Mouse (Mus musculus): ENCODE data around the gene Tnfrsf11a. TPM values are rescaled to one million over a fixed set of nuclear protein-coding genes. Genes with fewer than 3 reads are reported as not detected.

The Tnfrsf11a gene
- polyA plus RNA-seq (2016; fragmentation: Nextera tagmentation; extraction: Ambion mirVana): 0.40 and 0.49 TPM in 2 replicates

- 5% methylated on average over 77 of the region's 77 CpGs for WGBS
- Histone ChIP-seq H3K27me3 (replicated peaks; ENCODE audit: low read depth, poor library complexity, severe bottlenecking) (peaks cover 67% of the 10 kb centered on the region), H3K36me3 (replicated peaks) (no peaks in the 10 kb centered on the region), H3K9me3 (no peaks in the 10 kb centered on the region), H3K4me3 (peak within 1 kb of the TSS; percentile 69), H3K27ac (replicated peaks) (peak within 1 kb of the TSS; percentile 65), H3K4me1 (peaks cover 13% of the 10 kb centered on the region)
- DNase-seq (ENCODE audit: low spot score): peak; percentile 65
These were observed at the start of gene Tnfrsf11a for GRCm38 (mm10) chr1:105780457-105781364. Tnfrsf11a (plus strand) TSS chr1:105780718.

DNA sequence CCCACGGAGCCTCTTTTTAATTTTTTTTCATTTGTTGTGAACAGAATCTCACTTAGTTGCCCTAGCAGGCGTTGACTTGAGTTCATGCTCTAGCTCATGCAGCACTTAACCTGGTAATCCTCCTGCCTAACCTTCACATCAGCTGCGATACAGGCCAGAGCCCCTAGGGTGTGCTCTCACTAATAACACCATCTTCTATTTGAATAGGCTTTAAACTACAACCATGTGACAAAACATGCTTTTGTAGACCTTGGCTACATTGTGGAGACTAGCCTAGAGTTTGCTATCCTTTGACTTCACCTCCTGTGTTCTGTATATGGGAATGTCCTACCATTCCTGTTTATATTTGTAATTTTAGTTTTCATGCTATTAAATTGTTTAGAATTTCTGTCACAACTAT, 45.2 kb upstream of the Tnfrsf11a start:
- peaks cover 39% of the 10 kb centered on the region for H3K36me3 ChIP-seq (replicated peaks)
- no peak overlapping the region for H3K4me3 ChIP-seq
- no peaks in the 10 kb centered on the region for H3K27me3 ChIP-seq (replicated peaks; ENCODE audit: low read depth, poor library complexity, severe bottlenecking)
- WGBS: 74% methylated on average over 3 of the region's 3 CpGs
- no peaks in the 10 kb centered on the region for H3K4me1 ChIP-seq
- H3K27ac ChIP-seq (replicated peaks): no peak overlapping the region
- H3K9me3 ChIP-seq: no peaks in the 10 kb centered on the region
- DNase-seq (ENCODE audit: low spot score): no peak

DNA sequence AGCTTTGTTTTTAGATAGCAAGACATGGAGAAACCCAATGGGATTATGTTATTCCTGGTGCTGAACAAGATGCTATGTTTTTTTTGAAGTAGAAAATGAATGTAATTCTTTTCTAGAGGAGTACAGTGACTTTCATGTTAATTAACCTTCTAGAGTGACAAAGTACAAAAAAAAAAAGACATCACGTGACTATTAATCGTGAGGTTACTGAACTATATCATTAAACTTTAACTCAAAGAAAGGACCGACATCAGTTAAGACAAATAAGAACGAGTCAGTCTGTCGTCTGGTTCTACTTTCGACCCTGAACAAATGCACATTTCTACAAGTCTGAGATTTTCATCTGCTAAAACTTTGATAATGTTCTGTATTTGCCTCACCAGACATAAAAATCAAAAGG, 42.2 kb upstream of the Tnfrsf11a start:
- Histone ChIP-seq H3K27ac (replicated peaks) (no peak overlapping the region), H3K9me3 (no peaks in the 10 kb centered on the region), H3K27me3 (replicated peaks; ENCODE audit: low read depth, poor library complexity, severe bottlenecking) (no peaks in the 10 kb centered on the region), H3K4me3 (no peak overlapping the region), H3K36me3 (replicated peaks) (peaks cover 52% of the 10 kb centered on the region), H3K4me1 (no peaks in the 10 kb centered on the region)
- DNase-seq (ENCODE audit: low spot score): no peak
- 90% methylated on average over 6 of the region's 6 CpGs for WGBS

DNA sequence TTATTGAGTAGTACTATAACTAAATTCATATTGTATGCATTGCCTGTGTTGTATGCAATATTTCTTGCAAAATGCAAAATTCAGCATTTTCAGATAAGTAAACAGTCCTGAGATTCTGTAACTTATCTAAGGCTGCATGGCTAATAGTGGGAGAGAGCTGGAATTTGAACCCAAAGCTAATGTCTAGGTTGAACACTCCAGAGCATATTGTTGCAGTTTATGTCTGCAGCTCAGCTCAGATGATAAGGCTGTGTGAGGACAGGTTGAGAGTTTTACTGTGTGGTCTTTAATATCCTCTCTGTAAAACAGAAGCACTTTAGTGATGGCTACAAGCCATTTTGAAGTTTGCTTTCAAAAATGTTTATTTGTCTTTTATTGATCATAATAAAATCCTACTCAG, 41.0 kb upstream of the Tnfrsf11a start:
- Histone ChIP-seq H3K36me3 (replicated peaks) (peaks cover 60% of the 10 kb centered on the region), H3K4me1 (no peaks in the 10 kb centered on the region)

GRCm38 (mm10) chr1:105742481-105742880, 38.0 kb upstream of the Tnfrsf11a start:
- Histone ChIP-seq H3K36me3 (replicated peaks) (peaks cover 63% of the 10 kb centered on the region), H3K27ac (replicated peaks) (no peak overlapping the region), H3K4me1 (no peaks in the 10 kb centered on the region), H3K9me3 (no peaks in the 10 kb centered on the region), H3K4me3 (no peak overlapping the region), H3K27me3 (replicated peaks; ENCODE audit: low read depth, poor library complexity, severe bottlenecking) (no peaks in the 10 kb centered on the region)
- WGBS: 96% methylated on average over 1 of the region's 1 CpGs
- no peak for DNase-seq (ENCODE audit: low spot score)

More for the DNA sequence above, 41.0 kb upstream of the Tnfrsf11a start:
- DNase-seq (ENCODE audit: low spot score): no peak
- H3K9me3 ChIP-seq: no peaks in the 10 kb centered on the region
- no peak overlapping the region for H3K27ac ChIP-seq (replicated peaks)
- H3K27me3 ChIP-seq (replicated peaks; ENCODE audit: low read depth, poor library complexity, severe bottlenecking): no peaks in the 10 kb centered on the region
- H3K4me3 ChIP-seq: no peak overlapping the region

GRCm38 (mm10) chr1:105746444-105746843, 34.1 kb upstream of the Tnfrsf11a start:
- WGBS: 88% methylated on average over 1 of the region's 1 CpGs
- Histone ChIP-seq H3K9me3 (no peaks in the 10 kb centered on the region), H3K4me1 (no peaks in the 10 kb centered on the region), H3K27ac (replicated peaks) (no peak overlapping the region), H3K36me3 (replicated peaks) (peaks cover 58% of the 10 kb centered on the region), H3K4me3 (no peak overlapping the region), H3K27me3 (replicated peaks; ENCODE audit: low read depth, poor library complexity, severe bottlenecking) (no peaks in the 10 kb centered on the region)
- no peak for DNase-seq (ENCODE audit: low spot score)

- Histone ChIP-seq H3K4me3 (no peak overlapping the region), H3K27ac (replicated peaks) (no peak overlapping the region), H3K9me3 (no peaks in the 10 kb centered on the region), H3K36me3 (replicated peaks) (peaks cover 54% of the 10 kb centered on the region), H3K27me3 (replicated peaks; ENCODE audit: low read depth, poor library complexity, severe bottlenecking) (no peaks in the 10 kb centered on the region), H3K4me1 (no peaks in the 10 kb centered on the region)
- no peak for DNase-seq (ENCODE audit: low spot score)
- WGBS: 91% methylated on average over 5 of the region's 5 CpGs
These were observed 33.5 kb upstream of the Tnfrsf11a start for GRCm38 (mm10) chr1:105746858-105747596.

DNA sequence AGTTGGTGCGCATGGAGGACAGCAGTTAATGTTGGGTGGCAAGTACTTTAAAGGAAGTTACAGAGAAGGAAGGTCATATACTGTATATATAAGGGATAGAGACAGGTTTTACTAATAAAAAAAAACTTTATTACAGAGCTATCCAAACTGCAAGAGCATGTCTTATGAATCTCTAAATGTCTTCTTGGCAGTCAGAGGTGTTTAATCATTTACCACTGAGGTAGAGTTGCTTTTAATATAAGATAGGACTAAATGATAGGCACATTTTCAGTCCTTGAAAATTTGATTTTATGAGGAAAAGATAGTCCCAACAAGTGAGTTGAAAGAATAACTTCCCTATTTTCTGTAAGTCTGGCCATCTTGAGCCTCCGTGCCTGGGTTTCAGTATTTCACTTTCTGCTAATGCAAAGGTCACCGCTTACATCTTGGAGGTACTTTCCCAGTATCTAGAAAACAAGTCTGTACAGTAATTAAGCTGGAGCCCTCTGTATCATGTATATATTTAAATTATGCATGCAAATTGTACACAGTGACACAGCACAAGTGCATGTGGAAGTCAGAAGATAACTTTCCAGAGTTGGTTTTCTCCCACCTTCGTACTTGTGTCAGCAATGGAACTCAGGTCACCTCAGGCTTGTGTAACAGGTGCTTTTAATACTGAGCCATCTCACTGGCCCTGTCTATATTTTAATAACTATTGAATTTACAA, 32.3 kb upstream of the Tnfrsf11a start:
- Histone ChIP-seq H3K27ac (replicated peaks) (no peak overlapping the region), H3K9me3 (no peaks in the 10 kb centered on the region), H3K27me3 (replicated peaks; ENCODE audit: low read depth, poor library complexity, severe bottlenecking) (no peaks in the 10 kb centered on the region), H3K4me1 (no peaks in the 10 kb centered on the region), H3K4me3 (no peak overlapping the region), H3K36me3 (replicated peaks) (peaks cover 52% of the 10 kb centered on the region)
- WGBS: 97% methylated on average over 4 of the region's 4 CpGs
- DNase-seq (ENCODE audit: low spot score): no peak

- Histone ChIP-seq H3K4me3 (no peak overlapping the region), H3K27ac (replicated peaks) (no peak overlapping the region), H3K36me3 (replicated peaks) (peaks cover 25% of the 10 kb centered on the region), H3K9me3 (no peaks in the 10 kb centered on the region), H3K27me3 (replicated peaks; ENCODE audit: low read depth, poor library complexity, severe bottlenecking) (no peaks in the 10 kb centered on the region), H3K4me1 (no peaks in the 10 kb centered on the region)
- WGBS: 80% methylated on average over 4 of the region's 4 CpGs
- no peak for DNase-seq (ENCODE audit: low spot score)
These were observed 28.3 kb upstream of the Tnfrsf11a start for GRCm38 (mm10) chr1:105752196-105752595.

DNA sequence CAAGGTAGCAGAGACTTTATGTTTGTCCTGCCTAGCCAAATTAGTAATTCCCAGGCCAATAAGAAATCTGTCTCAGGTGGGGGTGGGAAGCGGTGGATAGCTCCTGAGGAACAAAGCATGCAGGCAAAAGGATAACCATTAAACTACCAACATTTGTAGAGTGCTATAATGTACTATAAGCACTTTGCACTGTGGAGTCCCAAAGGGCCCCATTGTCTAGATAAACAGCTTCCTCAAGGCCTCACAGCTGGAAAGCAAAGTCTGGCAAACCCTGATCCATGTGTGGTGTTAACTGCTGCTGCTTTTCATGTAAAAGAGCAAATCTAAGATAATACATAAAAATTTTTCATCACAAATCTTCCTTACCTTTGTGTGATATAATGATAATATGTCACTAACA, 27.6 kb upstream of the Tnfrsf11a start:
- H3K27me3 ChIP-seq (replicated peaks; ENCODE audit: low read depth, poor library complexity, severe bottlenecking): no peaks in the 10 kb centered on the region
- no peaks in the 10 kb centered on the region for H3K9me3 ChIP-seq
- H3K36me3 ChIP-seq (replicated peaks): peaks cover 25% of the 10 kb centered on the region
- DNase-seq (ENCODE audit: low spot score): no peak
- no peak overlapping the region for H3K4me3 ChIP-seq
- no peak overlapping the region for H3K27ac ChIP-seq (replicated peaks)
- H3K4me1 ChIP-seq: no peaks in the 10 kb centered on the region
- WGBS: 85% methylated on average over 1 of the region's 1 CpGs

GRCm38 (mm10) chr1:105758798-105759197, 21.7 kb upstream of the Tnfrsf11a start:
- no peak for DNase-seq (ENCODE audit: low spot score)
- H3K4me3 ChIP-seq: no peak overlapping the region
- peaks cover 14% of the 10 kb centered on the region for H3K9me3 ChIP-seq
- H3K36me3 ChIP-seq (replicated peaks): 0 out of 2 replicates have a peak, but pooled peaks cover 3% of the 10 kb centered on the region
- H3K27ac ChIP-seq (replicated peaks): no peak overlapping the region
- WGBS: 90% methylated on average over 4 of the region's 4 CpGs
- no peaks in the 10 kb centered on the region for H3K27me3 ChIP-seq (replicated peaks; ENCODE audit: low read depth, poor library complexity, severe bottlenecking)
- no peaks in the 10 kb centered on the region for H3K4me1 ChIP-seq

DNA sequence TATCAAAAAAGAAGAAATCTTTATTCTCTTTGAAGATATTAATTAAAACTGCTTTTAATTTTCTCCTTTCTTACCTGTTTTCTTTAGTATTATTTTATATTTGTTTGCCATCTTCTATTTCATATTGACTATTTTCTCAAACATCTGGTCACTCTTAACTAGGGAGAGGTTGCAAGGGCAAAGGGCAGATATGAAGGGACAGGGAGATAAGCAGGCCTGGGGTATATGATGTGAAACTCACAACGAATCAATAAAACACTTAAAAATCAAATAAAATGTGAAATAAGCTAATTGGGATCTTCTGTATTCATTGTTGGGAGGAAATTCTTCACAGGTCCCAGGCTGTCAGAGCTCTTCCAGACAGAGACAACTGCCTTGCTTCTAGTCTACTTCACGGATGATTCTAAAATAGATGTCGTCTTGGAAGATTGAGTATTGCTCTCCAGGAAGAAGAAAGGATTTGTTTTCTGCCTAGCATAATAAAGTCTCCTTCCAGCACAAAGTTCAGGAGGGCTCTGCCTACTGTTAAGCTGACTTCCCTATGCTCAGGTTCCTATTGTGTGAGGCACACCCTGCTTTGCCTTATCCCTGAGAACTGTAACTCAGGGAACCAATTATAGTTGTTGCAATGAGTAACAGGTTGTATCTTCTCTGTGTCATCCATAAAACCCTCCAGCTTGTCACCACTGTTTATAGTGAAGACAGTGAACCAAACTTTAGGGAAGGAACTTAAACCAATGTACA, 20.9 kb upstream of the Tnfrsf11a start:
- Histone ChIP-seq H3K4me1 (no peaks in the 10 kb centered on the region), H3K27ac (replicated peaks) (no peak overlapping the region), H3K4me3 (no peak overlapping the region), H3K27me3 (replicated peaks; ENCODE audit: low read depth, poor library complexity, severe bottlenecking) (no peaks in the 10 kb centered on the region), H3K36me3 (replicated peaks) (0 out of 2 replicates have a peak, but pooled peaks cover 2% of the 10 kb centered on the region), H3K9me3 (peaks cover 14% of the 10 kb centered on the region)
- no peak for DNase-seq (ENCODE audit: low spot score)
- 87% methylated on average over 3 of the region's 3 CpGs for WGBS
